Mouse (Mus musculus) hindbrain, embryonic 14.5 days (tissue): ENCODE data around the gene Rftn1. TPM values are rescaled to one million over a fixed set of nuclear protein-coding genes. Genes with fewer than 3 reads are reported as not detected.
"Not testable (repeated sequence)": the region's sequence is repeated elsewhere in the genome, so short reads cannot be mapped to it uniquely, and the experiment has no call there.

Source experiments
- ATAC-seq: fragments of 200-750 bp; cut with Nextera tagmentation; 2 replicates; pipeline ENCODE4 v1.8.0; 2017; ENCODE audit warnings: moderate number of reproducible peaks, mild to moderate bottlenecking, moderate TSS enrichment, moderate library complexity; ENCODE audit not compliant: low FRiP score
- DNase-seq: peaks from one replicate; pipeline ENCODE4 v3.0.0-alpha.2; 2015; ENCODE audit warnings: low spot score
- H3K27ac ChIP-seq: fragments of 300-500 bp; sonication (generic); 2 replicates; pipeline ENCODE4 v1.5.1; 2014; ENCODE audit warnings: mild to moderate bottlenecking, moderate library complexity
- H3K27me3 ChIP-seq: fragments of 300-500 bp; sonication (generic); 2 replicates; pipeline ENCODE4 v1.6.1; 2014; ENCODE audit warnings: mild to moderate bottlenecking, low read length, mixed read lengths; ENCODE audit not compliant: control insufficient read depth, insufficient read depth
- H3K36me3 ChIP-seq: fragments of 300-500 bp; sonication (generic); replicated peaks from 2 replicates; pipeline ENCODE4 v1.6.1; 2014; ENCODE audit not compliant: control insufficient read depth, insufficient read depth
- H3K4me1 ChIP-seq: fragments of 300-500 bp; sonication (generic); replicated peaks from 2 replicates; pipeline ENCODE4 v1.6.1; 2014; ENCODE audit warnings: antibody characterized with exemption, low read length, mixed read lengths; ENCODE audit not compliant: control insufficient read depth, insufficient read depth
- H3K4me2 ChIP-seq: fragments of 300-500 bp; sonication (generic); replicated peaks from 2 replicates; pipeline ENCODE4 v1.6.1; 2014; ENCODE audit warnings: mild to moderate bottlenecking, moderate library complexity
- H3K4me3 ChIP-seq: fragments of 300-500 bp; sonication (generic); replicated peaks from 2 replicates; pipeline ENCODE4 v1.5.1; 2014; ENCODE audit warnings: mild to moderate bottlenecking, low read length
- H3K9ac ChIP-seq: fragments of 300-500 bp; sonication (generic); 2 replicates; pipeline ENCODE4 v1.6.1; 2014
- H3K9me3 ChIP-seq: fragments of 300-500 bp; sonication (generic); 2 replicates; pipeline ENCODE4 v1.6.1; 2016; ENCODE audit warnings: low read length; ENCODE audit not compliant: control insufficient read depth
- WGBS: fragments of 180-500 bp; shearing (Covaris S2); extraction: QIAGEN DNeasy Blood & Tissue Kit; methylation state at CpG from one replicate; pipeline ENCODE4 v1.1.7; 2014; 5-methylcytosine and 5-hydroxymethylcytosine counted together
- polyA plus RNA-seq: library from polyadenylated mRNA; unstranded; fragments of >200 nt; fragmentation: Nextera tagmentation; extraction: Ambion mirVana; gene quantifications from 2 replicates; pipeline ENCODE4 v1.2.1, GENCODE M21; 2014

Rftn1 gene
- polyA plus RNA-seq, 1 experiment from 2014 or later: 21.0 TPM

- WGBS: 87% methylated on average over 2 of the region's 2 CpGs
- DNase-seq, H3K9me3 ChIP-seq, H3K9ac ChIP-seq, ATAC-seq, H3K27ac ChIP-seq, H3K4me1 ChIP-seq, H3K36me3 ChIP-seq, H3K4me2 ChIP-seq, H3K27me3 ChIP-seq, H3K4me3 ChIP-seq: not testable (repeated sequence)
These were observed 15.4 kb upstream of the Rftn1 start for GRCm38 (mm10) chr17:50205840-50206239.

GRCm38 (mm10) chr17:50205152-50205782 lies 14.8 kb upstream of the Rftn1 start:
- H3K27me3 ChIP-seq: no peaks in the 10 kb centered on the region
- H3K27ac ChIP-seq: no peak overlapping the region
- DNase-seq (no peak), ATAC-seq (no peak)
- no peak overlapping the region for H3K4me2 ChIP-seq
- H3K4me1 ChIP-seq: no peaks in the 10 kb centered on the region
- H3K36me3 ChIP-seq: no peaks in the 10 kb centered on the region
- no peaks in the 10 kb centered on the region for H3K9me3 ChIP-seq
- no peak overlapping the region for H3K4me3 ChIP-seq
- no peak overlapping the region for H3K9ac ChIP-seq
- WGBS: 73% methylated on average over 1 of the region's 1 CpGs

DNA sequence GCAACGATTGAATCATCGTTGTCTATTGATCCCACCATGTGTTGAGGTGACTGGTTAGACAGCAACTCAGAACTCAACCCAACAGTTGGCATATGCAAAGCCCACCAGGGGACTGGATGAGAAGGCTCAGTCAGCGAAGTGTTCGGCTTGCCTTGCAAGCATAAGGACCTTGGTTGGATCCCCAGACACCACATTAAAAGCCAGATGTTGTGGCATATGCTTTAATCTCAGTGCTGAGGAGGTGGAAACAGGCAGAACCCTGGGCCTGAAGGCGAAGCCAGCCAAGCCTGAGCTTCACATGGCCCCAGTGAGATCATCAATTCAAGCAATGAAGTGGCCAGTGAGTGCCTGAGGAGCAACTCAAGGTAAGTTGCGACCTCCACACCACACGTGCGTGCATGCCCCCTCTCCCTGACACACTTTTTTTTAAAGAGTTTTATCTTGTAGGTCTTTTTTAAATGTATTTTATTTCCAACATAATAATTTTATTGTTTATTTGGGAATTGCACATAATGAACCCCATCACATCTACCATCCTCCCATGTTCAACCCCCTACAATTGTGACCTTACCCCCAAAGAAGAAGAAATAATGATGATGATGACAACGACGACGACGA lies 11.5 kb upstream of the Rftn1 start:
- ATAC-seq (no peak), DNase-seq (no peak)
- WGBS: 86% methylated on average over 12 of the region's 12 CpGs
- H3K27ac ChIP-seq: no peak overlapping the region
- H3K27me3 ChIP-seq: no peaks in the 10 kb centered on the region
- no peak overlapping the region for H3K4me3 ChIP-seq
- no peak overlapping the region for H3K4me2 ChIP-seq
- H3K36me3 ChIP-seq: no peaks in the 10 kb centered on the region
- no peak overlapping the region for H3K9ac ChIP-seq
- H3K4me1 ChIP-seq: no peaks in the 10 kb centered on the region
- no peaks in the 10 kb centered on the region for H3K9me3 ChIP-seq

DNA sequence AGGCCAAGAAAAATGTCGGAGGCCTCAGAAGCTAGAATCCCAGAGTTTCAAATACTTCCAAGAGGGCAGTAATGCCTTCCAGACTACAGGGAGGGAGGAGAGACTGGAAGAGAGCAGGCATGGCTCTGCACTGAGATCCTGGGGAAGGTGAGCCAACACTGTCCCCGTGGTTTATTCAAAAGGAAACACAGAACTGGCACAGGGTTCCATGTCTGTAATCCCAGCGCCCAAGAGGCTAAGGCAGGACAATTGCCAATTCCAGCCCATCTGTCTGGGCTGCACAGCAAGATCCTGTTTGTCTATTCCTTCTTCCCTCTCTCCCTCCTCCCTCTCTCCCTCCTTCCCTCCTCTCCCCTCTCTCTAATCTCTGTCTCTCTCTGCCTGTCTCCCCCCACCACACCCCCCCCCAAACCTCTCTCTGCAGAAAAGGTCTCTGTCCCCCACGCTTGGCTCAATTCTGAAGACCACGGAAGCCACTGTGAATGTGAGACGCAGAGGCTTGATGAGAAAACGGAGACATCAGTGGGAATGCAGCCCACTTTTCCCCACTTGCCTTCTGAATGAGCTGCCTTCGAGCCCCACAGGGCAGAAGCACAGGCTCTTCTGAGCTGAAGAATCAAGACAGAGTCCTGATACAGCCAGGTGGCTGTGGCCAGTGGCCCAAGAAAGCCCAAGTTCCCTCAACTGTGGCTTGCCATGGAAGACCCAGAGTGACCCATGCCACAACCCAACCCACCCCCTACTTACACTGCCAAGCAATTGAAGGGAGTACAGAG lies 8.8 kb upstream of the Rftn1 start:
- no peaks in the 10 kb centered on the region for H3K36me3 ChIP-seq
- no peak overlapping the region for H3K4me3 ChIP-seq
- DNase-seq (no peak), ATAC-seq (no peak)
- H3K27ac ChIP-seq: no peak overlapping the region
- no peaks in the 10 kb centered on the region; the same call in 1 of the 2 replicates for H3K4me1 ChIP-seq
- 68% methylated on average over 8 of the region's 8 CpGs for WGBS
- H3K27me3 ChIP-seq: no peaks in the 10 kb centered on the region
- no peak overlapping the region for H3K4me2 ChIP-seq
- H3K9me3 ChIP-seq: no peaks in the 10 kb centered on the region
- H3K9ac ChIP-seq: no peak overlapping the region

DNA sequence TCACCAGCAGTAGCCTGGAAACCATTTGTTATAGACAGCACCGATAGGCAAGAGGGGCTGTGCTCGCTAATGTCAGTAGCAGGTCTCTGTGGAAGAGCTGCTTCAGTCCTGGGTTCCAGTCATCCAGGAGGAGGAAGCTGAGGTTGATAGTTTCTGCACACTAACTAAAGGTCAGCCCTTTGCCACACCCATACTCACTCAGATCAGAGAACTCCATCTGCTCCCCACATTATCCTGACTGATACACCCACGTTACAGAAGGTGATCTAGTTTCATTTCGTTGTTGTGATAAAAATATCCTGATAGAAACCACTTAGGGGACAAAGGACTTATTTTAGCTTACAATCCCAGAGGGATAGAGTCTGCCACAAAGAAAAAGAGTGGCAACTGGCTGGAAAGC lies 7.1 kb upstream of the Rftn1 start:
- Histone ChIP-seq H3K4me1 (peaks cover 9% of the 10 kb centered on the region), H3K36me3 (no peaks in the 10 kb centered on the region), H3K9me3 (no peaks in the 10 kb centered on the region), H3K27ac (no peak overlapping the region), H3K4me2 (no peak overlapping the region), H3K27me3 (no peaks in the 10 kb centered on the region), H3K9ac (no peak overlapping the region), H3K4me3 (no peak overlapping the region)
- DNase-seq (no peak), ATAC-seq (no peak)
- 86% methylated on average over 4 of the region's 4 CpGs for WGBS

DNA sequence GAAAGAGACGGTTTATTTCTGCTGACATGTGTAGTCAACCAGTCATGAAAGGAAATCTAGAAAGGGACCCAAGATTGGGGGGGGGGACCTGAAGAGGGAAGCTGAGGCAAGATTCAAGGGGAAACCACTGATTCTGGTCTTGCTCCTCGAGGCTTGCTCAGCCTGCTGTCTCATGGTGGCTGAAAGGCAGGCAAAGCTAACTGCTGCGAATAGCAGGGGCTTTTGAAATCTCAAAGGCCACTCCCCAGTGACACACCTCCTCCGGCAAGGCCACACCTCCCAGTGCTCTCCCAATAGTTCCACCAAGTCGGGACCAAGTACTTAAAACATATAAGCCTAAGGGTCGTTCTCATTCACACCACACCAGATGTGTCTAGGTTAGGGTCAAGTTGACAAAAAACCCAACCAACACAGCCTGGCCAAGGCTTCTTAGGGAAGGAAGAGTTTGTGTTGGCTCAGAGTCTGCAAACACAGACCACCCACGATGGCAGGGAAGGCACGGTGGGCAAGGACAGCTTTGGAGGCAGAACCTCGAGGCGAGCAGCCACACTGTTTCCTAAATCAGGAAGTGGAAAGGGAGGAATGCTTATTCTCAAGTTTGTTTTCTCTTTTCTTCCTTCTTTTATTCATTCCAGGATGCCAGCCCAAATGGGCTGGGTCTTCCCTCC lies 5.7 kb upstream of the Rftn1 start:
- Histone ChIP-seq H3K9me3 (no peaks in the 10 kb centered on the region), H3K4me2 (no peak overlapping the region), H3K4me1 (peaks cover 14% of the 10 kb centered on the region), H3K9ac (no peak overlapping the region), H3K36me3 (no peaks in the 10 kb centered on the region), H3K27me3 (peaks cover 7% of the 10 kb centered on the region), H3K4me3 (no peak overlapping the region), H3K27ac (no peak overlapping the region)
- DNase-seq (no peak), ATAC-seq (no peak)
- WGBS: 32% methylated on average over 10 of the region's 10 CpGs

- WGBS: 87% methylated on average over 7 of the region's 7 CpGs
- Histone ChIP-seq H3K27ac (no peak overlapping the region), H3K27me3 (peaks cover 14% of the 10 kb centered on the region), H3K4me2 (no peak overlapping the region), H3K4me1 (peaks cover 14% of the 10 kb centered on the region), H3K9me3 (no peaks in the 10 kb centered on the region), H3K9ac (no peak overlapping the region), H3K36me3 (no peaks in the 10 kb centered on the region), H3K4me3 (no peak overlapping the region)
- ATAC-seq (no peak), DNase-seq (no peak)
These were observed 4.9 kb upstream of the Rftn1 start for GRCm38 (mm10) chr17:50195399-50195798.

DNA sequence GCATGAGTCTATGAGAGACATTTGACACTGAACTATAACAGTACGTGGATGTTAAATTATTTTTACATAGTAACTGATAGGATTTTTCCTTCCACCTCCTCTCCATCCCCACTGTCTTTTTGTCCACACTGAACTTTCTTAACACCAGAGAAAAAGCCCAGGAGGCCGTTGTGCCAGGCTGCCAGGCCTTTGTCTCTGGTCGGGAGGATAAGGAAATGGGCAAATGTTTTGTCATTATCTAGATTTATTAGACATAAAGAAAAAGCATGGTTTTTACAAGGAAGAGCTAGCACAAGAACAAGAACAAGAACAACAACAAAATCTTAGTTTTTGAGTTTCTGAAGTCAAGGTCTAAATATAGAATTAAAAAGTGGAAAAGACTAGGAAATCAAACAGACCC lies 4.1 kb upstream of the Rftn1 start:
- no peak for DNase-seq
- WGBS: 69% methylated on average over 3 of the region's 3 CpGs
- Histone ChIP-seq H3K4me3 (no peak overlapping the region), H3K27me3 (peaks cover 21% of the 10 kb centered on the region), H3K36me3 (no peaks in the 10 kb centered on the region), H3K4me2 (no peak overlapping the region), H3K9ac (no peak overlapping the region), H3K4me1 (peaks cover 19% of the 10 kb centered on the region), H3K27ac (no peak overlapping the region), H3K9me3 (no peaks in the 10 kb centered on the region)
- ATAC-seq: no peak

GRCm38 (mm10) chr17:50193653-50194052 lies 3.2 kb upstream of the Rftn1 start:
- H3K4me1 ChIP-seq: peaks cover 22% of the 10 kb centered on the region
- H3K9me3 ChIP-seq: no peaks in the 10 kb centered on the region
- H3K4me2 ChIP-seq: no peak overlapping the region
- H3K9ac ChIP-seq: no peak overlapping the region; the same call in 1 of the 2 replicates
- no peak overlapping the region for H3K4me3 ChIP-seq
- DNase-seq (no peak), ATAC-seq (peak; percentile 25; the same call in 1 of the 2 replicates)
- 29% methylated on average over 3 of the region's 3 CpGs for WGBS
- peaks cover 21% of the 10 kb centered on the region for H3K27me3 ChIP-seq
- H3K27ac ChIP-seq: no peak overlapping the region; the same call in 1 of the 2 replicates
- H3K36me3 ChIP-seq: no peaks in the 10 kb centered on the region
